ENCODE assay signal across 8 mouse cellular contexts in the genomic region with DNA sequence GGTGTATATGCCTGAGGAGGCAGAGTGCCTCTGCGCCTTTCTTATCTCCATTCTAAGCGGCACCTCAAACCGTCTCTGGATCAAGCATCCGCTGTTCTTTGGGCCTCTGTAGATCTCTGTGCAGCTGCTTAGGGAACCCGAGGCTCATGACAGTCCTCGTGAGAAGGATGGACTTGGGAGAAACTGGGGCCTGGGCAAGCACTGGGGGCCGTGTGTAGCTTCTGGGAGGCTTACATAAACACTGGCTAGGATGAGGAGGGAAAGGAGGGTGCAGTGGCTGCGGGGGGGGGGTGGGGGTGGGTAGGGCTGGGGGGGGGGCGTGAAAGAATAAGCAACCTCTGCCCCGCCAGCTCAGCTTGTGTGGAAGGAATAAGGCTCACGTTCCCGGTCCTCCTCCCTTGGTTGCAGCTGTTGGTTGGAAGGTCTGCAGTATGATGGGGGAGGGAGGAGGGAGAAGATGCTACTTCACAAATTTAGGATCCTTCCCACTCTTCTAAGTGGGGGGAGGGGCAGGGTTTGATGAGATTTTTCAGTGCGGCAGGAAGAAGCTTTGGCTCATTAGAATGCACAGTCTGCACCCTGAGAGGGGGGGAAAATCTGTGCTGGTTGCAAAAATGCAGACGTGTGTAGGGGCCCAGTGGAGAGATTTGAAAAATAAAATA. TPM values are rescaled to one million over a fixed set of nuclear protein-coding genes. Genes with fewer than 3 reads are reported as not detected.
DNase-seq lines count a peak whose midpoint lies in the region; ATAC-seq and TF ChIP-seq lines count a peak whose summit lies in the region.

No protein-coding gene starts in this region.

- no peak for ATAC-seq in hindbrain, embryonic 13.5 days (ENCODE audit: low FRiP score)
- ATAC-seq in midbrain, postnatal 0 days (ENCODE audit: low FRiP score): no peak
- ATAC-seq in CD4-positive, CD25-positive, alpha-beta regulatory T cell, adult 4 months: no peak

- peak; percentile 68 to 91 for DNase-seq in frontal cortex, postnatal 10 days (ENCODE audit: low spot score in 2 of 2)
- peak; percentile 82 to 96 for DNase-seq in left cerebral cortex, postnatal 25 days (ENCODE audit: low spot score in 2 of 2)
- DNase-seq in midbrain, postnatal 0 days (ENCODE audit: low spot score): peak; percentile 71
- DNase-seq in B cell, adult 2 months: no peak

- no peak for TF ChIP-seq POLR2A in bone marrow macrophage, adult 2 months (IDR thresholded peaks at IDR 0.05; ENCODE audit: borderline replicate concordance, low read depth, low read length)

- no peaks in the 10 kb centered on the region for H3K36me3 ChIP-seq in E14TG2a.4 (ENCODE audit: insufficient read depth, low read length)
- no peaks in the 10 kb centered on the region for H3K36me3 ChIP-seq in hindbrain, embryonic 13.5 days
- no peaks in the 10 kb centered on the region for H3K36me3 ChIP-seq in midbrain, postnatal 0 days (ENCODE audit: insufficient read depth, low read length)

- H3K27me3 ChIP-seq in E14TG2a.4 (ENCODE audit: insufficient read depth, low read length): peaks cover 24% of the 10 kb centered on the region
- H3K27me3 ChIP-seq in hindbrain, embryonic 13.5 days: no peaks in the 10 kb centered on the region
- H3K27me3 ChIP-seq in midbrain, postnatal 0 days (ENCODE audit: insufficient read depth, low read length): no peaks in the 10 kb centered on the region

- H3K4me1 ChIP-seq in E14TG2a.4 (replicated peaks; ENCODE audit: low read depth, low read length): peaks cover 87% of the 10 kb centered on the region
- peaks cover 52% of the 10 kb centered on the region for H3K4me1 ChIP-seq in bone marrow macrophage, adult 2 months (ENCODE audit: control insufficient read depth, insufficient read depth, low read length)
- peaks cover 51% of the 10 kb centered on the region for H3K4me1 ChIP-seq in hindbrain, embryonic 13.5 days (replicated peaks)
- peaks cover 21% of the 10 kb centered on the region for H3K4me1 ChIP-seq in midbrain, postnatal 0 days (ENCODE audit: insufficient read depth, low read length)

- peak overlapping the region; percentile 93 for H3K27ac ChIP-seq in bone marrow macrophage, adult 2 months (ENCODE audit: insufficient read depth, low read depth, low read length)
- peak overlapping the region; percentile 40 for H3K27ac ChIP-seq in hindbrain, embryonic 13.5 days
- H3K27ac ChIP-seq in midbrain, postnatal 0 days (ENCODE audit: low read depth, low read length): peak overlapping the region; percentile 47; the same call in 1 of the 2 replicates

- no peak for TF ChIP-seq CTCF in E14TG2a.4 (conservative IDR thresholded peaks at IDR 0.05; ENCODE audit: low read length)
- TF ChIP-seq CTCF in bone marrow macrophage, adult 2 months (IDR thresholded peaks at IDR 0.05; ENCODE audit: low read depth, low read length): no peak
- no peak for TF ChIP-seq CTCF in midbrain, postnatal 0 days (IDR thresholded peaks at IDR 0.05)

- H3K4me2 ChIP-seq in hindbrain, embryonic 13.5 days: peak overlapping the region; percentile 48
- no peak overlapping the region for H3K4me2 ChIP-seq in midbrain, postnatal 0 days (ENCODE audit: low read depth, low read length, poor library complexity, severe bottlenecking)

- H3K4me3 ChIP-seq in E14TG2a.4 (replicated peaks; ENCODE audit: low read length): peak overlapping the region; percentile 69; the same call in 1 of the 2 replicates
- no peak overlapping the region for H3K4me3 ChIP-seq in bone marrow macrophage, adult 2 months (ENCODE audit: insufficient read depth, low read length)
- no peak overlapping the region for H3K4me3 ChIP-seq in hindbrain, embryonic 13.5 days
- no peak overlapping the region for H3K4me3 ChIP-seq in midbrain, postnatal 0 days (ENCODE audit: low read depth, low read length)

- H3K9ac ChIP-seq in hindbrain, embryonic 13.5 days: peak overlapping the region; percentile 39; the same call in 1 of the 2 replicates
- H3K9ac ChIP-seq in midbrain, postnatal 0 days (replicated peaks; ENCODE audit: low read length, poor library complexity, severe bottlenecking): no peak overlapping the region; the same call in 1 of the 2 replicates

- intact Hi-C loops in left cerebral cortex, postnatal 25 days (cut with DNase I): no loop called here

- 12% methylated on average over 13 of the region's 14 CpGs for WGBS in hindbrain, embryonic 13.5 days
- 18% methylated on average over 13 of the region's 14 CpGs for WGBS in midbrain, postnatal 0 days

- H3K9me3 ChIP-seq in E14TG2a.4 (ENCODE audit: low read length): no peaks in the 10 kb centered on the region
- H3K9me3 ChIP-seq in hindbrain, embryonic 13.5 days: no peaks in the 10 kb centered on the region
- no peaks in the 10 kb centered on the region for H3K9me3 ChIP-seq in midbrain, postnatal 0 days (ENCODE audit: low read length)

RNA-seq across cellular contexts. Expression of a gene that starts 6.8 kb away (rescaled TPM):
- polyA plus RNA-seq in bone marrow macrophage, adult 2 months (2012; ENCODE audit: insufficient read depth, insufficient read length, missing spikeins): 7.4 and 8.2 TPM in 2 replicates
- polyA plus RNA-seq in hindbrain, embryonic 13.5 days (2015; fragmentation: Nextera tagmentation; extraction: Ambion mirVana): 1.9 and 2.4 TPM in 2 replicates
- total RNA-seq in left cerebral cortex, postnatal 25 days (2021): 100 to 1,000 TPM in 1 of 2 experiments, 10 to 100 TPM in 1; 92.5 to 121 TPM
- 7.1 and 11.0 TPM in 2 replicates for total RNA-seq in midbrain, postnatal 0 days (2014; rRNA removed)
- polyA plus RNA-seq in midbrain, postnatal 0 days (2015; fragmentation: Nextera tagmentation; extraction: Ambion mirVana): 12.3 and 14.3 TPM in 2 replicates
- 10 to 100 TPM in 1 of 2 experiments, 1 to 10 TPM in 1; 4.9 to 12.3 TPM for polyA plus RNA-seq in CD4-positive, CD25-positive, alpha-beta regulatory T cell, adult 4 months (2017; shearing (Covaris generic))

RNA-seq across cellular contexts. Expression of a gene that starts 13.3 kb away (rescaled TPM):
- 78.4 and 79.3 TPM in 2 replicates for polyA plus RNA-seq in bone marrow macrophage, adult 2 months (2012; ENCODE audit: insufficient read depth, insufficient read length, missing spikeins)
- 31.5 and 33.0 TPM in 2 replicates for polyA plus RNA-seq in hindbrain, embryonic 13.5 days (2015; fragmentation: Nextera tagmentation; extraction: Ambion mirVana)
- 100 to 1,000 TPM; 190 to 193 TPM for total RNA-seq in left cerebral cortex, postnatal 25 days (2021)
- total RNA-seq in midbrain, postnatal 0 days (2014; rRNA removed): 88.3 and 107 TPM in 2 replicates
- polyA plus RNA-seq in midbrain, postnatal 0 days (2015; fragmentation: Nextera tagmentation; extraction: Ambion mirVana): 22.3 and 25.8 TPM in 2 replicates
- 10 to 100 TPM; 22.3 to 24.8 TPM for polyA plus RNA-seq in CD4-positive, CD25-positive, alpha-beta regulatory T cell, adult 4 months (2017; shearing (Covaris generic))

RNA-seq across cellular contexts. Expression of a gene that starts 22.7 kb away (rescaled TPM):
- polyA plus RNA-seq in bone marrow macrophage, adult 2 months (2012; ENCODE audit: insufficient read depth, insufficient read length, missing spikeins): 37.9 and 40.1 TPM in 2 replicates
- 48.7 and 50.2 TPM in 2 replicates for polyA plus RNA-seq in hindbrain, embryonic 13.5 days (2015; fragmentation: Nextera tagmentation; extraction: Ambion mirVana)
- total RNA-seq in left cerebral cortex, postnatal 25 days (2021): 10 to 100 TPM; 53.9 to 54.7 TPM
- total RNA-seq in midbrain, postnatal 0 days (2014; rRNA removed): 29.4 and 32.2 TPM in 2 replicates
- 34.0 and 39.7 TPM in 2 replicates for polyA plus RNA-seq in midbrain, postnatal 0 days (2015; fragmentation: Nextera tagmentation; extraction: Ambion mirVana)
- 10 to 100 TPM; 13.6 to 14.5 TPM for polyA plus RNA-seq in CD4-positive, CD25-positive, alpha-beta regulatory T cell, adult 4 months (2017; shearing (Covaris generic))

RNA-seq across cellular contexts. Expression of a gene that starts 41.5 kb away (rescaled TPM):
- polyA plus RNA-seq in bone marrow macrophage, adult 2 months (2012; ENCODE audit: insufficient read depth, insufficient read length, missing spikeins): 20.7 and 23.5 TPM in 2 replicates
- polyA plus RNA-seq in hindbrain, embryonic 13.5 days (2015; fragmentation: Nextera tagmentation; extraction: Ambion mirVana): 117 and 122 TPM in 2 replicates
- total RNA-seq in left cerebral cortex, postnatal 25 days (2021): 100 to 1,000 TPM; 719 to 771 TPM
- 774 and 843 TPM in 2 replicates for total RNA-seq in midbrain, postnatal 0 days (2014; rRNA removed)
- polyA plus RNA-seq in midbrain, postnatal 0 days (2015; fragmentation: Nextera tagmentation; extraction: Ambion mirVana): 165 and 182 TPM in 2 replicates
- polyA plus RNA-seq in CD4-positive, CD25-positive, alpha-beta regulatory T cell, adult 4 months (2017; shearing (Covaris generic)): 1 to 10 TPM; 4.8 to 5.7 TPM

RNA-seq across cellular contexts. Expression of a gene that starts 52.7 kb away (rescaled TPM):
- 26.9 and 32.2 TPM in 2 replicates for polyA plus RNA-seq in bone marrow macrophage, adult 2 months (2012; ENCODE audit: insufficient read depth, insufficient read length, missing spikeins)
- polyA plus RNA-seq in hindbrain, embryonic 13.5 days (2015; fragmentation: Nextera tagmentation; extraction: Ambion mirVana): 72.4 and 75.2 TPM in 2 replicates
- 100 to 1,000 TPM; 116 to 131 TPM for total RNA-seq in left cerebral cortex, postnatal 25 days (2021)
- 66.6 and 81.2 TPM in 2 replicates for total RNA-seq in midbrain, postnatal 0 days (2014; rRNA removed)
- polyA plus RNA-seq in midbrain, postnatal 0 days (2015; fragmentation: Nextera tagmentation; extraction: Ambion mirVana): 52.2 and 59.8 TPM in 2 replicates
- 10 to 100 TPM; 27.0 to 37.5 TPM for polyA plus RNA-seq in CD4-positive, CD25-positive, alpha-beta regulatory T cell, adult 4 months (2017; shearing (Covaris generic))

Comparison
In these comparisons a context has a peak if more than half of its experiments do, and no peak if none do; other contexts are left out.
1. H3K27ac ChIP-seq: peak in every context shown above with its lines; median percentile 93 in bone marrow macrophage, adult 2 months; 47 in midbrain, postnatal 0 days; 40 in hindbrain, embryonic 13.5 days.
2. DNase-seq: peak in frontal cortex, postnatal 10 days (2 of 2), left cerebral cortex, postnatal 25 days (2 of 2) and midbrain, postnatal 0 days (single experiment); none in B cell, adult 2 months (0 of 2).